Mouse (Mus musculus) erythroblast, adult 5-6 weeks (primary cell): ENCODE data around the gene Apba2. TPM values are rescaled to one million over a fixed set of nuclear protein-coding genes. Genes with fewer than 3 reads are reported as not detected.

Experiments used
- ATAC-seq: replicated peaks from 2 replicates; pipeline ENCODE4 v1.8.0; 2016; ENCODE audit warnings: moderate number of reproducible peaks, mild to moderate bottlenecking, moderate TSS enrichment, inconsistent platforms; ENCODE audit not compliant: poor library complexity, low FRiP score, severe bottlenecking
- total RNA-seq, 2 experiments: library from RNA; stranded (forward) in 1 of 2; stranded (reverse) in 1 of 2; fragments of 150-400 nt in 1 of 2; fragments of 200-764, 138-1000 nt in 1 of 2; gene quantifications; 2 replicates each; pipeline versions ENCODE4 v1.2.3 to v1.2.4; 2015 to 2017; ENCODE audit warnings: low replicate concordance in 2 of 2

Gene Apba2
- total RNA-seq (2015; ENCODE audit: low replicate concordance) (not detected in 2 replicates), total RNA-seq (2017; ENCODE audit: low replicate concordance) (not detected in 2 replicates)

DNA sequence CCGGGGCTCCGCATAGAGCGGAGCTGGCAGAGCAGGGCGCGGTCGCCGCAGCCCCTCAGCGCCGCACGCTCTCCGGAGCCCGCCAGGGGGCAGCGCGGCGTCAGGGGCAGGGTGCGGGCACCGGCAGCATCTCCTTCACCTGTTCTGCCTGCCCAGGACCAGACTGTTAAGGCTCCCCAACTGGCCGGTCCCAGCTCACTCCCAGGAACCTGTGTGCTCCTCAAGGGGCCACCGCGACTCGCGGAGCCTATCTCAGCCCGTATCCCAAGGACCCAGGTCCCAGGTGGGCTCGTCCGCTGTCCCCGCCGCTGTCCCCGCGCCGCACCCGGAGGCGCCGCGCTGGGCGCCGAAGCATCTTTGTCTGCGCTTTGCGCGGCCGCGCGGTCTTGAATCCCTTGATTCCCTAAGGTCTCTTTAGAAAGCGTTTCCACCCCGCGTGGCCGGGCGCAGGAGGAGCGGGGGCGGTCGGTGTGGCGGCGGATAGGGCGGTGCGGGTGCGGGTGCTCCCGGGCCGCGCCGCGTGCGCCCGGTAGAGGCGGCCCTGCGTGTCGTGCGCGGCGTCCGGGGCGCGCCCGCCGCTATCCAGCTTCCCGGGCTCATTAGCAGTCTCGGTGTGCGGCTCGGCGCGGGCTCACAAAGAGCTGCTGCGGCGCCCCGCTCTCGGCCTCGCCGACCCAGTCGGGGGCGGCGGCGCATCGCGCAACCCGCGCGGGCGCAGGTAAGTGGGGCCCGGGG lies at the start of gene Apba2:
TSS of gene Apba2 (plus strand) at position 171 of the 735 bp plus-strand sequence.
- no peak for ATAC-seq

DNA sequence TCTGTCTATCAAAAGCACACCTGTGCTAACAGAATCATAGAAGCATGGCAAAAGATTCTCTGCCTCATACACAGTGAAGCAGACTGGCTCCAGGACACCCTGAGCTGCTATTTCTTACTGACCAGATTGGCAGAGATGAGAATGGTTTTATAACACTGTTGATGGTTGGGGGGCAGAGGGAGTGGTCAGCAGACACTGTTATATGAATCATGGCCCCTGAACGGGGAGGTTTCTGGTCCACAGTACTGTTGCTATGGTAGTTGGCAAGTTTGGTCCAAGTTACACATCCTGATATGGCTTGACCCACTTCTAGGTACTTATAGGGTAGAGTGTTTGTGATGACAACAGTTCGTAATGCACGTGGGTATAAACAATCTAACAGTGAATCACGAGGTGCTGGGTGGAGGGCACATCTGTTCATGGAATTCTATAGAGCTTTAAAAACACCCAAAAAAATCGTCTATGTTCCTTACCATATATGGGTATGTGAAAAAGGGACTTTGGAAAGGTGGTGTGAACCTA lies 49.6 kb upstream of the Apba2 start:
- no peak for ATAC-seq

DNA sequence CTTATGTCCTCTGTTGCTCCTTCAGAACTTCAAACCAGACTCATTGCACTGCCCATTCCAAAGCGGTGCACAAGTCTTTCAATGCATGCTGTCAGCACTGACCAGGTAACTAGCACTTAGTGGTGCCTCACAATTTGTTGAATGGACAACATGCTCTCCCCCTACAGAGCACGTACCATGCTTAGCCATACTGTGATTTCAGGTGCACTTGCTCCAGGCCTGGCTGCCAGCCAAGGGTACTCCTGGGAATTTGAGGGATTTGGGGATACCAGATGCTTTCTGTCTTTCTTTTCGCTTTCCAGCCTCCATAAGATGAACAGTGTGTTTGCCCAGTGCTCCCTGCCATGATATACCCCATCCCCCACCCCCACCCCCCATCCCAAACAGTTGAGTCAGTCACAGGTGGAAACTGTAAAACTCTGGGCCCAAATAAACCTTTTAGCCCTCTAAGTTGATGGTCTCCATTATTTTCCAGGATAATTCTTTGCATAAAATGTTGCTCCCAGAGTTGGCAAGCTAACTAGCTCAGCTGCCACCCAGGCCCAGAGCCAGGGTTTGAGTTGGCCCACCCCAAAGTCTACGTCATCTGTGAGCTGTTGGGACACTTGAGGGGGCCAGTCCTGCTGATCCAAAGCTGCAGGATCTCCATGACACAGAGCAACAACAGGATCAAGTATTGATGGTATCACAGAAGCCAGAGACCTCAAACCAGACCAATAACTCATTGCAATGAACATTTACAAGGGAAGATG lies 48.9 kb upstream of the Apba2 start:
- no peak for ATAC-seq

DNA sequence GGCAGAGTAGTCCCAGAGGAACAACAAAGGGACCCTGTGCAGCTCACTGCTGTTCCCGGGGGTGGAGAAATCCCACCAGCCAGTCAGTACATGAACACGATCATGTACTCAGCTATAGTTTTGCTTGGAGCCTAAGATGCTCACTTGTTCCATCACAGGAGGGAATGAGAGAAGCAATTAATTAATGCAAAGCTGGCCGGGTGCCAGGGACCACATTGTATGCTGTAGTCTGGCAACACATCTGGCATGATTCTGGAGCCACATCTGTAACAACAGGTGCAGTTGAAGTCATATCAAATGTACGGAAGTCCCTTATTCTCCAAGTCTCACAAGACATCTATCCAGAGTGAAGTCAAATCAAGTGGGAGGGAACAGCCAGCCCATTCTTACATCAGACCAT lies 45.3 kb upstream of the Apba2 start:
- ATAC-seq = no peak

DNA sequence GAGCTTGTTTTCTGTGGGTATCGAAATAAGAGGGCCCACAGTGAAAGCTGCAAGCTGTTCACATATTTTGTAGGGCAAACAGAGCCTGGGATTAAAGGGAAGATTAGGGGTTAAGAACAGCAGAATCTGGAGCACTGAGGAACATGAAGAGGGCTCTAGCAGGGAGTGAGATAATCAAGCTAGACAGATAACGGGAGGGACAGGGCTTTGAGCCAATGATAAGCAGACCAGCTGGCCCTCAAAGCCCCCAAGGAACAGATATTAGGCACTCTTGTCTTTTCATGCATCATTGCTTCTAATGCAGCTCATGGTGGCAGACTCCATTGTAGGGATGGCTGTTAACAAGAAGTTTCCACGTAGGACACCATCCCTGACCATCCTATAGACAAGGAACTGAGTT lies 44.8 kb upstream of the Apba2 start:
- no peak for ATAC-seq

DNA sequence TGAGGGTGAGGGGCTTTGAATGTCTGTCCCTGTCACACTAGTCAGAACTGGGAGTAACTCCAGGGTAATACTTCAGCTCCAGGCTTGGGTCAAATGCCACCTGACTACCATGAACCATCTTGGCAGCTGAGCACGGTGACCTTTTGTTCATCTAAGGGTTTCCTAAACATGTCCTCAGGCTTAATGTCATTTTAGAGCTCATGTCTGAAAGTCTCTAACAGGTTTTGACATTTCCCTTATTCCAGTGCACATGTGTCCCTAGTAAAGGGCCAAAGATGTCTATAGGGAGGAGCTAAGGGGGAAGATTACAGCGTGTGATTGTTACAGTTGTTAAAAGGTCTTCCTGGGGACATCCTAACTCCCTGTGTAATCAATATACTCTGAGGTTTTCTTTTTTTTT lies 43.7 kb upstream of the Apba2 start:
- no peak for ATAC-seq

DNA sequence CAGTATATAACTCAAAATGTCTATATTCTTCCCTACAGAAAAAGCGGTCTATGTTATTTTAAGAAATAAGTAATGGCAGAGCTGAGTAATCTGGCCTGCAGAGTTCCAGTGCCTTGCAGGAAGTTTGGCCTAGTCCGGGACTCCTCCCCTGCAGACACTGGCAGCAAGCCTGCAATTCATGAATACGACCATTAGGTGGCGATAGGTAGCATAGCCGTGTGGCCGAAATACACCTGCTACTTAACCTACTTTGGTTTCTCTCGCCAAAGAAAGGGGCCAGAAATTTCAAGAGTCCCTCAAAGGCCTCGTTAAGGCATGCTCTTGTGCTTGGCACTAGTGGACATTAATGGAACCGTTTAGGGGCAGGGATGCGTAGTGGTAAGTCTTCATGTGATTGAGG lies 4.1 kb upstream of the Apba2 start:
- ATAC-seq = no peak

DNA sequence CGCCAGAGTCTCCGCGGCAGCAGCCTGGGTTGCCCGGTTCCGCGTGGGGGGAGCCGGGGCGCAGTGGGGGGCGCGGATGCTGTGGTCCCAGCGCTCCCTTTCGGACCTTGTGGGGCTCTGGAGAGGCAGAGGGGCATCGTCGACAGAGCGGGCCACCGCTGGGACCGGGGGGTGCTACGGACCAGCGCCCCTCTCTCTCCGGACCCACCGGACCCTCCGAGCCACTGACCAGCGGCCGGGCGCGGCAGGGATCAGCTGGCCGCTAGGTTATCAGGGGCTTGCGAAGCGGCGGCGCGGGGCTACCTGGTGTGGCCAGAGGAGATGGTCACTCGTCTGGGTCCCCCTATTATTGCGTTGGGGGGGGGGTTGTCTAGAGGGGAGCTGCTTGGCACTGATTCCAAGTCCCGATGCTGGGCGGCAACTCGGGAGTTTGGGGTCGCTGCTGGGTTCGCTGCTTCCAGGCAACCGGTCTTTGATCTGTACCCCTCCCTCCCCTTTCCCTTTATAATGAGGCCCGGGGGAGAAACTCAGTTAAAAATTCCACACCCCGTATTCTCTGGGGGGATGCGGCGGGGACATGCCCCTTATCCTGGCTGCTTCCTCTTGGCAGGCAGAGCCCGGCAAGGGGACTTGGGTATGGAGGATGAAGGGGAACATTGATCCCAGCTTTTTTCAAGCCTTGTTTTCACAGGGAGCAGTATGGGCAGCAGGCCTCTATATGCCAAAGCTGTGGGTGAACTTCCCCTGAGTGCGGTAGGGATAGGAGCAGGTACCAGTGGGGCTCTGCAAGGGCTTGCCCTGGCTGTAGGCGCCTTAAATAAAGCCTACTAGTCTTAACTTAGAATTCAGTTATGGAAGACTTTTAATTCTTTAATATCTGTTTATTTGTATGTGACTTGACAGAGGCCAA lies 1.0 kb downstream of the Apba2 start:
- ATAC-seq = no peak

DNA sequence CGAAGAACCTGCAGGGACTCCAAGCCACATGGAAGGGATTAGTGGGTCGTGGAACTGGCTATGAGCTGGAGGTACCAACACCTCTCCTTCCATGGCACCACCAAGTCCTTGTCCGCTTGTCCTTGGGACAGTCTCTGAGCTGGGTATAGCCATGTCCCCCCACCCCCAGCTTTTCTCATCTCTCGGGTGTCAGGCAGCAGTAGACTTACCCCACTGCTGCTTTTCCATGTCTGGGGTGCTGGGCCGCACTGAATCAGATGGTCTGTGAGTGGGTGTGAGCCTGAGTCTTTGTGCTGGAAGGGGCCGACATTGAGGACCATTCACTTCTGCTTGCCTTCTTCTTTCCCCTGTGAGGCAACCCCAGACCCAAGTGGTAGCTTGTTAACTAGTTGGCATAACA lies 2.1 kb downstream of the Apba2 start:
- ATAC-seq = no peak

DNA sequence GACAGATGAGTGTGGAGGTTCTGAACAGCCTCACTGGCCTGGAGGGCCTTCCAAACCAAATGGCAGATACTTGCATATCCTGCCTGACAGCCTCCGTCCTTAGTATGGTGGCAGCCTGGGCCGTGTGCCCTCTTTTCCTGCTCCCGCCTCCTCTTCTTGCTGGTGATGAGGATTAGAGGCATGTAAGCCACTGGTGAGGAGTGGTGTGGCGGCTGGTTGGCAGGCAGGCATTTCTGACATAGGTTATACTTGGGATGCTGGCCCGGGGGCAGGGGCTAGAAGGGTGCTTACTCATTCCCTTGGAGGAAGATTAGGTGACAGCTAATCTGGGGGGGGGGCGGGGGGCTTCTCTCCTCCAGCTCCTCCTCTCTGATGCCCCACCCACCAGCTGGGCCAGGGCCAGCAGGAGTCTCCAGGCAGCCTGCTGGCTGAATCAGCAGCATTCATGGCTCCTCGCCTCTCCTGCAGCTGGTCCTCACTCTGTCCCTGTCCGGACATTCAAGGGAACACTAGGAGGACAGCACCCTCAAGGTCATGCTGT lies 3.3 kb downstream of the Apba2 start:
- no peak for ATAC-seq

DNA sequence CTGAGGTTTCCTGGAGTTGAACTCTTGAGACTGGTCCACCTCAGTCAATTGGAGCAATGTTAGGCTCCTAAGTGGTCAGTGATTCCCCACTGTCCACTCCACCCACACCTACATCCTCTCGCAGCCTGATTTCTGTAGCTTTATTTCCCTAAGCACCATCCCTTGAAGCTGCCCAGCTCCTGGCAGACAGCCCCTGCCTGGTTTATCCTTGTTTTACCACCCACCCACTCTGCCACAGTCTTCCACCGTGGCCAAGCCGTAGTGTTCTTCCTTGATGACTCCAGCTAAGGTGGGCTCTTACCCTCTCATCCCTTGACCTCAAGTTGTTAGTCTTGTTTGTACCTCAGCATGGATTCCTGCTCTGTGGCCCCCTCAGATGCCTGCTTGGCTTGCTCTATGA lies 4.1 kb downstream of the Apba2 start:
- ATAC-seq = no peak

DNA sequence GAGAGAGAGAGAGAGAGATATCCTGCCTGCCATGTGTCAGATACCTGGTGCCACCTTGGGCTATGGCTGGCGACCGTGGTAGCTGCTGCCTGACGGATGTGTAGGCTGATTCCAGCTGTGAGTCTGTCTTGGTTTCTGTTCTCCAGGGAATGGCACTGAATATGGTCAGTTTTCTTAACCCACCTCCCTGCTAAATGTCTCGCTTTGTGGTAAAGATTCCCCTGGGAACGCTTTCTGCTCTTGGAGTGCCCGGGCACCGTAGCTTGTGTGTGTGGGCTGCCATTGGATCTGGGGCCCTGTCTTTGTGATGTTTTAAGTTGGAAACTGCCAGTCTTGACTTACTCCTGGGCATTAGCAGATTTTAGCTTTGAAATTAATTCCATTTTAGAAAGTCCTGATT lies 7.3 kb downstream of the Apba2 start:
- no peak for ATAC-seq

DNA sequence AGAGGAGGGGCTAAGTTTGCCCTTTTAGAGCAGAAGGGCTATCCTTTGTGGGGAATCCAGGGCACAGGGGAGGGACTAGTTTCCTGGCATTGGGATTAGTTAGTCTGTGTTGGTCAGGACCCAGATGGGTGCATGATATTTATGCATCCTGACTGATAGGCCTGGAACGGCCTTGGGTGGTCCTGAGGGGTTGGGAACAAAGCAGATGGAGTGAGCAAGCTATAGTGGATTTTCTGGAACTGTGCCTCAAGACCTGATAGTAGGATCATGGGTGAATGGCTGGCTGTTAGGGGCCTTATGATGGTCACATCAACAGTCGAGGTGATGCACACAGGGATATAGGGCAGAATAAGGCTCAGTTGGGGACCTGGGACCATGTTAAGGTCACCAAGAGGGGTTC lies 8.4 kb downstream of the Apba2 start:
- ATAC-seq = no peak

DNA sequence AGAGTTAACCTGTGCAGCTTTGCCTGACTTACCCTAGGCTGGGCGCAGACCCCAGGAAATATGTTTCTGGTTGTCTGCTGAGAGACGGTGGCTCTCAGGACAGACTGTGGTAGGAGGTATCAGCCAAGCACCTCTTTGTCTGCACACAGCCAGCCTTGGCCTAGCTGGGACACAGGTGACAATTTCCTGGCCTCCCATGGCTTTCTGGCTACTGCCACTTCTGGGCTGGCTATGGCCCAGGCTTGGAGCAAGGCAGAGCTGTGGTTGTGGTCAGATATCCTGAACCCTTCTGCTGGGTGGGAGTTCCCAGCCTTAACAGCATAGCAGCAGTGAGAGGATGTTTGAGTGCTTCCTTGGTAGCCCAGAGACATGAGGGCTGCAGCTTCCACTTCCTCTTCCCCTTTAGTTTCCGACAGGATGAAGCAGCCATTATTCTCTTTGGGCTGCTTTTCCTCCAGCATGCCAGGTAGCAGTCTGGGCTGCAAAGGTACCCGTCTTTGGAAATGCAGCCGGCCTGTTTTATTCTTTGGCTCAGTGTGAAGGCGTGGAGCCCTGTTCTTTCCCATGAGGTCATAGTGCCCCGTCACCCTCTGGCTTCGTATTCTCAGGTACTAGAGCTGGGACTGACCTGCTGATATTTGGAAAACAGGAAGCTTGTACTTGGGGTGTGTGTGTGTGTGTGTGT lies 9.2 kb downstream of the Apba2 start:
- ATAC-seq = no peak

DNA sequence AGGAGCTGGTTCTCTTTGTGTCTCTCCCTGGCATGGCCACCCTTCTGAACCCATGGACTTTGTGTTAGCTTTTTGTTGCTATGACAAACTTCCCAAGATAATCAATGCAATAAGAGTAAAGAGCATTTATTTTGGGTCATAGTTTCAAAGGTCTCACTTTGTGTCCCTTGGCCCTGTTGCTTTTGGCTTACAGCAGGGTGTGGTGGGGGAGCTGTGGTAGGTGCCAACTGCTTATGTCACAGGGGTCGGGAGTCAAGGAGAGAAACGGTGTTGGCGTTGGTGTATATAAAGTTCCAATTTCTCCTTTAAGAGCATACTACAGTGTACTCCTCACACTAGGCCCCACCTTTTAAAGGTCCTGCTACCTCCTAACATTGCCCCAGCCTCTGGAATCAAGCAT lies 12.1 kb downstream of the Apba2 start:
- no peak for ATAC-seq

DNA sequence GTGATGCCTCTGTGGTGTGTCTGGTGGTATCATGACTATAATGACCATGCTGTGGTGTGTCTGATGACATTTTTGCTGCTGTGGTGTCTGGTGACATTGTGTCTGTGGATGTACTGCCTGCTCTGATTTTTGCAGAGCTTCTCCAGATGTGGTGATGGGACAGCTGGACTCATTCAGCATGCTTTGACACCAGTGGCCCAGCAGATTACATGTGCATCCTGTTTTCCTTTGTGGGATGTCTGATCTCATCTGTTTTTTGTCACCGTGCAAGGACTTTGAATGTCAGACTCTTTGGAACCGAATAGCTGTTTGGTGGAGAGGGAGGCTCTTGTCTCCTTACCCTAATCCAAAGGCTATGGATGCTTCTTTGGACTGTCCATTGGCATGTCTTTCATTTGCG lies 13.8 kb downstream of the Apba2 start:
- no peak for ATAC-seq

DNA sequence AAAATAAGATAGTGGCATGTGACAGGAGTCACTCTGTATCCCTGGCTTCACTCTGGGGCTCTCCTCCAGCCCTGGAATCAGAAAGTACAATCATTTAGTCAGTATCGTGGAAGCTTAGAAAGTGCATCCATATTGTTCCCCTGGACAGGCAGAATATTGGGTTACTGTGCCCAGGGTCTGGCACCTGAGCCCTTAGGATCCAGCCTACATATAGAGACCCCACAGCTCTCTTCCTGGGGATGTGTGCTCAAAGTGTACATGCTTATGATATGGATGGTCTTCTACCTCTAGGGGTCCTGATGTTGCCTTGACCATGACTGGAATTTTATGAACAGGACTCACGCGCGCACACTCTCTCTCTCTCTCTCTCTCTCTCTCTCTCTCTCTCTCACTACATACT lies 14.4 kb downstream of the Apba2 start:
- no peak for ATAC-seq

DNA sequence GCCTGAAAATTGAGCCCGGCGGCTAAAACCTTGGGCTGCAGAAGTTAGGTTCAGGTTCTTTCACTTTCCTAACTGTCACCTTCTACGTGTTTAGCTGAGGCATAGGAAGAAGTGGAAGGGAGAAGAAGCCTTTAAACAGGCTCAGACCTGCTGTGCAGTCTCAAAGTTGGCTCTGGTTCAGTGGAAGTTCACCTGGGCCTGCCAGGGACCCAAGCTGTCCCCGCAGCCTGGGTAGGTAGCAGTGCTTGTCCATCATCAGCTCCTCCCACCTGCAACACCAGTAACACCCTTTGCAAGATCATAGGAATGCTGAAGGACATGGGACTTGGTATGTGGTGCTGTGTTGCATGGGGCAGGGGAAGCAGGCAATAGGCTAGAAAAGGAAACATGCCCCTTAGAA lies 17.6 kb downstream of the Apba2 start:
- ATAC-seq = no peak

DNA sequence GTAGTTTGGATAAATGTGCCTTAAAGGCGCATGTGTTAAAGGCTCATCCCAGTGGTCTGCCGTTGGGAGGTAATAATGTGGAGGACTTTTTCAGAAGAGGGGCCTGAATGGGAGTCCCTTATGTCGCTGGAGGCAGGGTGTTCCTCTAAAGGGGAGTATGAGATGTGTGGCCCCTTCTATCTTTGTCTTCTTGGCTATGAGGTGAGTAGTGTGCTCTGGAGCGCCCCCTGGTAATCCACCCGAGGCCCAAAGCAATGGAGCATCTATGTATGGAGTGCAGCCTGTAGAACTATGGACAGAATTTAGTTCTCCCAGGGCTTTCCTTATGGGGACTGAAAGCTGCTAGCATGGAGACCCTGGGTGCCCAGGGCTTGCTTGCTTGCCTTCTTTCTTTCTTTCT lies 18.0 kb downstream of the Apba2 start:
- ATAC-seq = no peak
